Mouse (Mus musculus) spleen, adult 2 months (tissue): ENCODE results near the gene Vdac1.

Experiments
- CTCF ChIP-seq: fragments of 200-500 bp; IDR thresholded peaks from 2 replicates; pipeline ENCODE4 v1.5.1; 2011; ENCODE audit warnings: mild to moderate bottlenecking, inconsistent platforms; ENCODE audit not compliant: insufficient read depth, insufficient read length, insufficient replicate concordance; ENCODE audit errors: extremely low read depth
- POLR2A ChIP-seq: fragments of 200-500 bp; IDR thresholded peaks from 2 replicates; pipeline ENCODE4 v1.6.1; 2011; ENCODE audit warnings: low read depth, low read length, inconsistent platforms

GRCm38 (mm10) chr11:52335263-52335662 is 25.4 kb upstream of the Vdac1 start:
- no peak for TF ChIP-seq CTCF
- TF ChIP-seq POLR2A = no peak
